Mouse (Mus musculus) gastrocnemius, adult 18-20 months (tissue): ENCODE results near the gene 2310011J03Rik. TPM values are rescaled to one million over a fixed set of nuclear protein-coding genes. Genes with fewer than 3 reads are reported as not detected.

ENCODE experiments used
- microRNA-seq: library from miRNA; unstranded; fragments of <30 nt; microRNA quantifications from one replicate; pipeline ENCODE4 v1.2.0, GENCODE M21; 2021
- total RNA-seq, 2 experiments: library from RNA; stranded (reverse); gene quantifications; 2 replicates each; pipeline ENCODE4 v1.2.3; 2021

2310011J03Rik gene
- total RNA-seq, 2 experiments from 2014 or later, result 6.8 to 7.1 TPM

Small RNAs within 50 kb of the gene (microRNA-seq; reads per million reads assigned to microRNA genes)
- gene Mir6911, result 1.0 reads per million

Other genes with a start within 250 kb of the 2310011J03Rik start
- gene Sbno2, start 215.0 kb downstream of the 2310011J03Rik start, total RNA-seq, result 1 to 10 TPM; 5.4 to 5.9 TPM
- gene Stk11, start 204.7 kb downstream of the 2310011J03Rik start, total RNA-seq, result 100 to 1,000 TPM; 145 to 148 TPM
- 100 to 1,000 TPM; 573 to 611 TPM for gene Atp5d, start 181.9 kb downstream of the 2310011J03Rik start, total RNA-seq
- 1 to 10 TPM; 1.6 to 1.9 TPM for gene Cbarp, start 179.7 kb downstream of the 2310011J03Rik start, total RNA-seq
- 10 to 100 TPM; 40.6 to 47.9 TPM for gene Midn, start 172.3 kb downstream of the 2310011J03Rik start, total RNA-seq
- 10 to 100 TPM; 28.9 to 37.5 TPM for gene Cirbp, start 154.6 kb downstream of the 2310011J03Rik start, total RNA-seq
- 1 to 10 TPM; 5.4 to 6.5 TPM for gene 1600002K03Rik, start 147.6 kb downstream of the 2310011J03Rik start, total RNA-seq
- gene Efna2, start 141.1 kb downstream of the 2310011J03Rik start, total RNA-seq, result under 1 TPM; 0.24 to 0.48 TPM
- gene Mum1, start 94.1 kb downstream of the 2310011J03Rik start, total RNA-seq, result 10 to 100 TPM; 13.8 to 13.9 TPM
- 100 to 1,000 TPM; 578 to 613 TPM for gene Ndufs7, start 71.4 kb downstream of the 2310011J03Rik start, total RNA-seq
- gene Gamt, start 59.5 kb downstream of the 2310011J03Rik start, total RNA-seq, result 10 to 100 TPM; 27.4 to 28.7 TPM
- 10 to 100 TPM; 34.2 to 38.8 TPM for gene Dazap1, start 59.1 kb downstream of the 2310011J03Rik start, total RNA-seq
- gene Rps15, start 28.1 kb downstream of the 2310011J03Rik start, total RNA-seq, result 100 to 1,000 TPM; 703 to 778 TPM
- gene Apc2, start 24.6 kb downstream of the 2310011J03Rik start, total RNA-seq, result under 1 TPM; 0.18 to 0.31 TPM
- under 1 TPM; 0.78 to 0.97 TPM for gene Pcsk4, start 9.0 kb upstream of the 2310011J03Rik start, total RNA-seq
- 1 to 10 TPM; 3.4 to 4.1 TPM for gene Reep6, start 9.4 kb upstream of the 2310011J03Rik start, total RNA-seq
- gene Adamtsl5, start 27.9 kb upstream of the 2310011J03Rik start, total RNA-seq, result 10 to 100 TPM; 32.5 to 37.0 TPM
- gene Plk5, start 35.9 kb upstream of the 2310011J03Rik start, total RNA-seq, result under 1 TPM; 0.09 to 0.11 TPM
- gene Mex3d, start 67.1 kb upstream of the 2310011J03Rik start, total RNA-seq, result 1 to 10 TPM; 4.0 to 4.6 TPM
- 100 to 1,000 TPM; 108 to 127 TPM for gene Mbd3, start 79.0 kb upstream of the 2310011J03Rik start, total RNA-seq
- gene Uqcr11, start 86.3 kb upstream of the 2310011J03Rik start, total RNA-seq, result 100 to 1,000 TPM; 831 to 847 TPM
- gene Tcf3, start 113.1 kb upstream of the 2310011J03Rik start, total RNA-seq, result 10 to 100 TPM; 11.2 to 11.3 TPM
- not detected for gene Onecut3, start 174.3 kb upstream of the 2310011J03Rik start, total RNA-seq
- gene Atp8b3, start 218.6 kb upstream of the 2310011J03Rik start, total RNA-seq, result not detected
- gene Rexo1, start 241.0 kb upstream of the 2310011J03Rik start, total RNA-seq, result 10 to 100 TPM in 1 of 2 experiments, 1 to 10 TPM in 1; 9.6 to 11.1 TPM